Mouse (Mus musculus): ENCODE results near the gene Mical3. TPM values are rescaled to one million over a fixed set of nuclear protein-coding genes. Genes with fewer than 3 reads are reported as not detected.

Gene Mical3
- total RNA-seq, 2 experiments from 2014 or later: 6.4 to 11.2 TPM

Other genes starting within 250 kb of the Mical3 start
- 90.9 and 98.7 TPM in 2 replicates for gene Bid, start 214.1 kb downstream of the Mical3 start, total RNA-seq (2014; fragmentation: Nextera tagmentation)
- 64.6 and 66.4 TPM in 2 replicates for gene Bid, start 214.1 kb downstream of the Mical3 start, total RNA-seq (2017)
- 9.7 and 11.5 TPM in 2 replicates for gene Pex26, start 52.7 kb upstream of the Mical3 start, total RNA-seq (2014; fragmentation: Nextera tagmentation)
- 6.5 and 8.3 TPM in 2 replicates for gene Pex26, start 52.7 kb upstream of the Mical3 start, total RNA-seq (2017)
- gene Tuba8, start 79.7 kb upstream of the Mical3 start, total RNA-seq (2014; fragmentation: Nextera tagmentation): 9.3 and 12.8 TPM in 2 replicates
- 27.8 and 28.4 TPM in 2 replicates for gene Tuba8, start 79.7 kb upstream of the Mical3 start, total RNA-seq (2017)
- not detected in 2 replicates for gene Usp18, start 114.9 kb upstream of the Mical3 start, total RNA-seq (2014; fragmentation: Nextera tagmentation)
- gene Usp18, start 114.9 kb upstream of the Mical3 start, total RNA-seq (2017): 0.82 and 1.3 TPM in 2 replicates
- 5.6 and 5.9 TPM in 2 replicates for gene Slc6a13, start 169.2 kb upstream of the Mical3 start, total RNA-seq (2014; fragmentation: Nextera tagmentation)
- 2.4 and 3.9 TPM in 2 replicates for gene Slc6a13, start 169.2 kb upstream of the Mical3 start, total RNA-seq (2017)
- 1.1 TPM in 1 of 2 replicates, not detected in the other for gene Slc6a12, start 212.1 kb upstream of the Mical3 start, total RNA-seq (2014; fragmentation: Nextera tagmentation)
- gene Slc6a12, start 212.1 kb upstream of the Mical3 start, total RNA-seq (2017): 1.3 and 2.0 TPM in 2 replicates